Mouse (Mus musculus) small intestine, adult 2 months (tissue): ENCODE measurements around the gene Asxl2. TPM values are rescaled to one million over a fixed set of nuclear protein-coding genes. Genes with fewer than 3 reads are reported as not detected.
"Not testable (repeated sequence)": the region's sequence is repeated elsewhere in the genome, so short reads cannot be mapped to it uniquely, and the experiment has no call there.

Source experiments
- H3K27ac ChIP-seq: fragments of 200-500 bp; 2 replicates; pipeline ENCODE4 v1.5.1; 2012; ENCODE audit warnings: low read depth, low read length, control low read depth, inconsistent platforms; ENCODE audit not compliant: insufficient read depth
- H3K27me3 ChIP-seq: fragments of 200-500 bp; 2 replicates; pipeline ENCODE4 v1.6.1; 2012; ENCODE audit warnings: mild to moderate bottlenecking, moderate library complexity, low read length, inconsistent platforms; ENCODE audit not compliant: control insufficient read depth, insufficient read depth
- H3K36me3 ChIP-seq: fragments of 200-500 bp; 2 replicates; pipeline ENCODE4 v1.6.1; 2012; ENCODE audit warnings: mild to moderate bottlenecking, low read length, control low read depth, inconsistent platforms; ENCODE audit not compliant: control insufficient read depth, insufficient read depth
- H3K4me1 ChIP-seq: fragments of 200-500 bp; 2 replicates; pipeline ENCODE4 v1.6.1; 2012; ENCODE audit warnings: low read length, inconsistent platforms, mixed read lengths; ENCODE audit not compliant: control insufficient read depth, insufficient read depth, insufficient read length
- H3K4me3 ChIP-seq: fragments of 200-500 bp; 2 replicates; pipeline ENCODE4 v1.5.1; 2012; ENCODE audit warnings: low read depth, mild to moderate bottlenecking, control low read depth, inconsistent platforms, low read length, moderate library complexity
- CTCF ChIP-seq: fragments of 200-500 bp; IDR thresholded peaks from 2 replicates; pipeline ENCODE4 v1.5.1; 2012; ENCODE audit warnings: low read depth, mild to moderate bottlenecking, control low read depth, inconsistent platforms, low read length, moderate library complexity, mixed read lengths; ENCODE audit not compliant: insufficient replicate concordance, insufficient read length; ENCODE audit errors: extremely low read depth
- POLR2A ChIP-seq: fragments of 200-500 bp; IDR thresholded peaks from 2 replicates; pipeline ENCODE4 v1.6.1; 2012; ENCODE audit warnings: low read depth, mild to moderate bottlenecking, control low read depth, inconsistent platforms, low read length, moderate library complexity
- WGBS: fragments of 180-500 bp; shearing (Covaris S2); methylation state at CpG from one replicate; pipeline ENCODE4 v1.1.7; 2018; 5-methylcytosine and 5-hydroxymethylcytosine counted together
- polyA plus RNA-seq: library from polyadenylated mRNA; depleted of rRNA; stranded (reverse); fragments of >200 nt; gene quantifications from 2 replicates; pipeline ENCODE4 v1.2.3, GENCODE M21; 2012

Asxl2 gene
- polyA plus RNA-seq, 1 experiment: 5.3 TPM

- H3K27ac ChIP-seq: no peak overlapping the region
- TF ChIP-seq POLR2A (no peak), CTCF (no peak)
- no peaks in the 10 kb centered on the region for H3K36me3 ChIP-seq
- WGBS: 82% methylated on average over 2 of the region's 2 CpGs
- H3K27me3 ChIP-seq: no peaks in the 10 kb centered on the region
- no peak overlapping the region for H3K4me3 ChIP-seq
- H3K4me1 ChIP-seq: no peaks in the 10 kb centered on the region
These were observed 36.6 kb upstream of the Asxl2 start for GRCm38 (mm10) chr12:3390071-3390470.

- H3K4me1 ChIP-seq: no peaks in the 10 kb centered on the region
- no peak overlapping the region for H3K4me3 ChIP-seq
- H3K36me3 ChIP-seq: no peaks in the 10 kb centered on the region
- TF ChIP-seq CTCF: peak; percentile 95
- no peak for TF ChIP-seq POLR2A
- 34% methylated on average over 12 of the region's 12 CpGs for WGBS
- H3K27me3 ChIP-seq: no peaks in the 10 kb centered on the region
- no peak overlapping the region for H3K27ac ChIP-seq
These were observed 35.9 kb upstream of the Asxl2 start for GRCm38 (mm10) chr12:3390577-3391262.

- no peaks in the 10 kb centered on the region for H3K27me3 ChIP-seq
- H3K4me1 ChIP-seq: no peaks in the 10 kb centered on the region
- H3K36me3 ChIP-seq: no peaks in the 10 kb centered on the region
- no peak for TF ChIP-seq CTCF
- no peak for TF ChIP-seq POLR2A
- no peak overlapping the region for H3K4me3 ChIP-seq
- no peak overlapping the region for H3K27ac ChIP-seq
- WGBS: 64% methylated on average over 1 of the region's 1 CpGs
These were observed 35.4 kb upstream of the Asxl2 start for GRCm38 (mm10) chr12:3391276-3391675.

GRCm38 (mm10) chr12:3393140-3393539, 33.5 kb upstream of the Asxl2 start:
- Histone ChIP-seq H3K4me3 (no peak overlapping the region), H3K27ac (no peak overlapping the region), H3K4me1 (no peaks in the 10 kb centered on the region), H3K27me3 (no peaks in the 10 kb centered on the region), H3K36me3 (no peaks in the 10 kb centered on the region)
- no peak for TF ChIP-seq CTCF
- 82% methylated on average over 4 of the region's 4 CpGs for WGBS

GRCm38 (mm10) chr12:3396931-3397330, 29.7 kb upstream of the Asxl2 start:
- H3K36me3 ChIP-seq: no peaks in the 10 kb centered on the region
- no peak for TF ChIP-seq POLR2A
- TF ChIP-seq CTCF: no peak
- H3K4me1 ChIP-seq: no peaks in the 10 kb centered on the region
- 91% methylated on average over 8 of the region's 8 CpGs for WGBS
- H3K4me3 ChIP-seq: no peak overlapping the region
- no peak overlapping the region for H3K27ac ChIP-seq
- H3K27me3 ChIP-seq: no peaks in the 10 kb centered on the region

GRCm38 (mm10) chr12:3405662-3406061, 21.0 kb upstream of the Asxl2 start:
- not testable (repeated sequence) for H3K27ac ChIP-seq, H3K4me1 ChIP-seq, H3K4me3 ChIP-seq, H3K36me3 ChIP-seq, H3K27me3 ChIP-seq
- WGBS: 97% methylated on average over 3 of the region's 3 CpGs

GRCm38 (mm10) chr12:3406585-3406984, 20.1 kb upstream of the Asxl2 start:
- Histone ChIP-seq H3K4me3 (no peak overlapping the region), H3K4me1 (no peaks in the 10 kb centered on the region), H3K36me3 (no peaks in the 10 kb centered on the region), H3K27ac (no peak overlapping the region), H3K27me3 (no peaks in the 10 kb centered on the region)
- TF ChIP-seq POLR2A (no peak), CTCF (no peak)
- WGBS: 95% methylated on average over 6 of the region's 6 CpGs

GRCm38 (mm10) chr12:3414956-3415355, 11.7 kb upstream of the Asxl2 start:
- no peaks in the 10 kb centered on the region for H3K27me3 ChIP-seq
- H3K27ac ChIP-seq: no peak overlapping the region
- TF ChIP-seq POLR2A (no peak), CTCF (no peak)
- no peaks in the 10 kb centered on the region for H3K4me1 ChIP-seq
- H3K36me3 ChIP-seq: no peaks in the 10 kb centered on the region
- H3K4me3 ChIP-seq: no peak overlapping the region
- WGBS: 89% methylated on average over 4 of the region's 4 CpGs
